Mouse (Mus musculus): ENCODE results near the gene Gm11116.
"Not testable (repeated sequence)": the region's sequence is repeated elsewhere in the genome, so short reads cannot be mapped to it uniquely, and the experiment has no call there.

The Gm11116 gene

GRCm38 (mm10) chr5:88111430-88111829 lies at the start of gene Gm11116:
Gene Gm11116, minus strand, starts transcription at chr5:88111530.
- ChIA-PET CTCF (interaction anchor here in 2 of 4 experiments (0.6 kb wide), 2 partner anchors 252 to 751 kb away, joined by 4 to 5 read pairs; no protein-coding TSS in a partner anchor), POLR2A (interaction anchor here in 1 of 4 experiments (1.0 kb wide), 1 partner anchor 124 kb away, joined by 3 read pairs; no protein-coding TSS in a partner anchor)

DNA sequence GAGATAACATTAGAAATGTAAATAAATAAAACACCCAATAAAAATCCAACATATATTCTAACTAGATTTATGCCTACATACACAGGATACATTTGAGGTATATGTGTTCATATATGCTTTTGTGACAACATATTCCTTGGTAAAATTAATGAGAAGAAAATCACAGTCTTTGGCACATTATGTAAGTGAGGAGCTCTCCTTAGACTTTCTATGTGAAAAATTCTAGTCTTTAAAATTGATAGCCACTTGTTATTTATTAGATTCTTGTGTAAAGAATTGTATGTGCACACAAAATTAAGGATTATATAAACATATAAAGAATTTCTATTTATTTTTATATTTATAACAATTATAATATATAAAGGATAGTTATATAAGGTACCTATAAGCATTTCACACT lies 42.7 kb upstream of the Gm11116 start, which contains the start of gene Gm11115:
Gene Gm11115 (minus strand): TSS at position 101 of the 400 bp plus-strand sequence.
- ChIA-PET POLR2A (no interaction called here), CTCF (interaction anchor here in 1 of 4 experiments (0.7 kb wide), 1 partner anchor 456 kb away, joined by 5 read pairs; no protein-coding TSS in a partner anchor)

DNA sequence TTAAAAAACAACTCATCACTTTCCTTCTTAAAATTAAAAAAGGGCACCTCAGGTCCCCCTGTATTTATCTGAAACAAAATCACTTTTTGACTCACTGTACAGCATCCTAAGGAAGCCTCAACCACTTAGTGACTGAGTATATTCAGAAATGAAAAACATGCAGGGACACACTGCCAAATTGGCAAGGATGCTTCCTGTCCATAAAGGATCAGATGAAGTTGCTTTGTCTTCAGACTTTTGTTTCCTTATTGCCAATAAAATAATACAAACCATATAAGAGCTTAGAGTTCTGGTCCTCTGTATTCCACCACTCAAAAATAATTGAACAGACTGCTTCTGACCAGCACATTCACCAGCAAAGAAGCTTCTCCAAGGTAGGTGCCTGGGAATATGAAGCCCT lies 25.1 kb downstream of the Gm11116 start, which contains the start of gene Smr2:
Gene Smr2 (plus strand): TSS at position 301 of the 400 bp plus-strand sequence.
- POLR2A ChIA-PET, CTCF ChIA-PET: not testable (repeated sequence)
